Mouse (Mus musculus): ENCODE measurements around the gene Itfg1. TPM values are rescaled to one million over a fixed set of nuclear protein-coding genes. Genes with fewer than 3 reads are reported as not detected.

Gene Itfg1
- polyA plus RNA-seq, 1 experiment from 2014 or later = 105 TPM

- H3K27ac ChIP-seq (ENCODE audit: low read depth, low read length) = no peak overlapping the region
- no peak overlapping the region for H3K4me2 ChIP-seq
- H3K4me3 ChIP-seq (ENCODE audit: low read depth, low read length) = no peak overlapping the region
- no peaks in the 10 kb centered on the region for H3K4me1 ChIP-seq (ENCODE audit: control insufficient read depth, insufficient read depth, low read length)
- DNase-seq (ENCODE audit: low spot score, missing footprints) (no peak), ATAC-seq (ENCODE audit: low FRiP score) (no peak)
- H3K27me3 ChIP-seq (ENCODE audit: control insufficient read depth, insufficient read depth, low read length) = no peaks in the 10 kb centered on the region
- no peaks in the 10 kb centered on the region for H3K9me3 ChIP-seq (ENCODE audit: control insufficient read depth, low read length)
- H3K36me3 ChIP-seq (ENCODE audit: control insufficient read depth, insufficient read depth, low read length) = no peaks in the 10 kb centered on the region
- 99% methylated on average over 3 of the region's 4 CpGs for WGBS
- no peak overlapping the region for H3K9ac ChIP-seq (ENCODE audit: low read length)
Observed at GRCm38 (mm10) chr8:85787909-85788308, 52.8 kb downstream of the Itfg1 start.

- no peak overlapping the region for H3K27ac ChIP-seq (ENCODE audit: low read depth, low read length)
- no peaks in the 10 kb centered on the region for H3K4me1 ChIP-seq (ENCODE audit: control insufficient read depth, insufficient read depth, low read length)
- DNase-seq (ENCODE audit: low spot score, missing footprints) = no peak
- H3K36me3 ChIP-seq (ENCODE audit: control insufficient read depth, insufficient read depth, low read length) = no peaks in the 10 kb centered on the region
- no peak overlapping the region for H3K9ac ChIP-seq (ENCODE audit: low read length)
- H3K27me3 ChIP-seq (ENCODE audit: control insufficient read depth, insufficient read depth, low read length) = no peaks in the 10 kb centered on the region
- no peaks in the 10 kb centered on the region for H3K9me3 ChIP-seq (ENCODE audit: control insufficient read depth, low read length)
- H3K4me2 ChIP-seq = no peak overlapping the region
- H3K4me3 ChIP-seq (ENCODE audit: low read depth, low read length) = no peak overlapping the region
- no peak for ATAC-seq (ENCODE audit: low FRiP score)
- 92% methylated on average over 1 of the region's 1 CpGs for WGBS
Observed at GRCm38 (mm10) chr8:85785506-85785905, 55.2 kb downstream of the Itfg1 start.

- DNase-seq (ENCODE audit: low spot score, missing footprints) (no peak), ATAC-seq (ENCODE audit: low FRiP score) (no peak)
- H3K4me2 ChIP-seq = no peak overlapping the region
- no peaks in the 10 kb centered on the region for H3K4me1 ChIP-seq (ENCODE audit: control insufficient read depth, insufficient read depth, low read length)
- H3K9me3 ChIP-seq (ENCODE audit: control insufficient read depth, low read length) = no peaks in the 10 kb centered on the region
- H3K4me3 ChIP-seq (ENCODE audit: low read depth, low read length) = no peak overlapping the region
- no peaks in the 10 kb centered on the region for H3K27me3 ChIP-seq (ENCODE audit: control insufficient read depth, insufficient read depth, low read length)
- H3K36me3 ChIP-seq (ENCODE audit: control insufficient read depth, insufficient read depth, low read length) = no peaks in the 10 kb centered on the region
- WGBS = 86% methylated on average over 1 of the region's 1 CpGs
- no peak overlapping the region for H3K9ac ChIP-seq (ENCODE audit: low read length)
- H3K27ac ChIP-seq (ENCODE audit: low read depth, low read length) = no peak overlapping the region
Observed at GRCm38 (mm10) chr8:85783871-85784270, 56.9 kb downstream of the Itfg1 start.

- Histone ChIP-seq H3K27ac (ENCODE audit: low read depth, low read length) (no peak overlapping the region), H3K9me3 (ENCODE audit: control insufficient read depth, low read length) (no peaks in the 10 kb centered on the region), H3K27me3 (ENCODE audit: control insufficient read depth, insufficient read depth, low read length) (no peaks in the 10 kb centered on the region), H3K4me3 (ENCODE audit: low read depth, low read length) (no peak overlapping the region), H3K9ac (ENCODE audit: low read length) (no peak overlapping the region), H3K4me1 (ENCODE audit: control insufficient read depth, insufficient read depth, low read length) (no peaks in the 10 kb centered on the region), H3K36me3 (ENCODE audit: control insufficient read depth, insufficient read depth, low read length) (no peaks in the 10 kb centered on the region), H3K4me2 (no peak overlapping the region)
- DNase-seq (ENCODE audit: low spot score, missing footprints) (no peak), ATAC-seq (ENCODE audit: low FRiP score) (no peak)
- 78% methylated on average over 3 of the region's 3 CpGs for WGBS
Observed at GRCm38 (mm10) chr8:85780091-85780490, 60.6 kb downstream of the Itfg1 start.

GRCm38 (mm10) chr8:85745053-85745452 lies 95.7 kb downstream of the Itfg1 start:
- DNase-seq (ENCODE audit: low spot score, missing footprints) (no peak), ATAC-seq (ENCODE audit: low FRiP score) (no peak)
- no peak overlapping the region for H3K9ac ChIP-seq (ENCODE audit: low read length)
- H3K27ac ChIP-seq (ENCODE audit: low read depth, low read length) = no peak overlapping the region
- no peaks in the 10 kb centered on the region for H3K27me3 ChIP-seq (ENCODE audit: control insufficient read depth, insufficient read depth, low read length)
- H3K4me3 ChIP-seq (ENCODE audit: low read depth, low read length) = no peak overlapping the region
- no peaks in the 10 kb centered on the region for H3K4me1 ChIP-seq (ENCODE audit: control insufficient read depth, insufficient read depth, low read length)
- H3K9me3 ChIP-seq (ENCODE audit: control insufficient read depth, low read length) = no peaks in the 10 kb centered on the region
- no peaks in the 10 kb centered on the region for H3K36me3 ChIP-seq (ENCODE audit: control insufficient read depth, insufficient read depth, low read length)
- no peak overlapping the region for H3K4me2 ChIP-seq
- WGBS = 95% methylated on average over 2 of the region's 2 CpGs

- H3K9me3 ChIP-seq (ENCODE audit: control insufficient read depth, low read length) = no peaks in the 10 kb centered on the region
- no peaks in the 10 kb centered on the region for H3K4me1 ChIP-seq (ENCODE audit: control insufficient read depth, insufficient read depth, low read length)
- no peak overlapping the region for H3K4me2 ChIP-seq
- H3K4me3 ChIP-seq (ENCODE audit: low read depth, low read length) = no peak overlapping the region
- no peaks in the 10 kb centered on the region for H3K36me3 ChIP-seq (ENCODE audit: control insufficient read depth, insufficient read depth, low read length)
- ATAC-seq (ENCODE audit: low FRiP score) = no peak
- no peaks in the 10 kb centered on the region for H3K27me3 ChIP-seq (ENCODE audit: control insufficient read depth, insufficient read depth, low read length)
- no peak overlapping the region for H3K27ac ChIP-seq (ENCODE audit: low read depth, low read length)
- no peak overlapping the region for H3K9ac ChIP-seq (ENCODE audit: low read length)
- no peak for DNase-seq (ENCODE audit: low spot score, missing footprints)
- 91% methylated on average over 3 of the region's 3 CpGs for WGBS
Observed at GRCm38 (mm10) chr8:85730545-85730944, 110.2 kb downstream of the Itfg1 start.

- 86% methylated on average over 5 of the region's 5 CpGs for WGBS
- no peak for ATAC-seq (ENCODE audit: low FRiP score)
Observed at GRCm38 (mm10) chr8:85717271-85717670, 123.5 kb downstream of the Itfg1 start.

GRCm38 (mm10) chr8:85716696-85717095 lies 124.0 kb downstream of the Itfg1 start:
- Histone ChIP-seq H3K27ac (ENCODE audit: low read depth, low read length) (no peak overlapping the region), H3K4me1 (ENCODE audit: control insufficient read depth, insufficient read depth, low read length) (no peaks in the 10 kb centered on the region), H3K27me3 (ENCODE audit: control insufficient read depth, insufficient read depth, low read length) (no peaks in the 10 kb centered on the region), H3K9me3 (ENCODE audit: control insufficient read depth, low read length) (no peaks in the 10 kb centered on the region), H3K4me3 (ENCODE audit: low read depth, low read length) (no peak overlapping the region), H3K36me3 (ENCODE audit: control insufficient read depth, insufficient read depth, low read length) (no peaks in the 10 kb centered on the region), H3K9ac (ENCODE audit: low read length) (no peak overlapping the region), H3K4me2 (no peak overlapping the region)
- 97% methylated on average over 4 of the region's 4 CpGs for WGBS
- DNase-seq (ENCODE audit: low spot score, missing footprints) (no peak), ATAC-seq (ENCODE audit: low FRiP score) (no peak)

More at GRCm38 (mm10) chr8:85717271-85717670, 123.5 kb downstream of the Itfg1 start:
- H3K27ac ChIP-seq (ENCODE audit: low read depth, low read length) = no peak overlapping the region
- H3K9ac ChIP-seq (ENCODE audit: low read length) = no peak overlapping the region
- H3K9me3 ChIP-seq (ENCODE audit: control insufficient read depth, low read length) = no peaks in the 10 kb centered on the region
- no peak overlapping the region for H3K4me3 ChIP-seq (ENCODE audit: low read depth, low read length)
- DNase-seq (ENCODE audit: low spot score, missing footprints) = no peak
- no peaks in the 10 kb centered on the region for H3K36me3 ChIP-seq (ENCODE audit: control insufficient read depth, insufficient read depth, low read length)
- no peaks in the 10 kb centered on the region for H3K4me1 ChIP-seq (ENCODE audit: control insufficient read depth, insufficient read depth, low read length)
- no peak overlapping the region for H3K4me2 ChIP-seq
- H3K27me3 ChIP-seq (ENCODE audit: control insufficient read depth, insufficient read depth, low read length) = no peaks in the 10 kb centered on the region

GRCm38 (mm10) chr8:85706988-85707387 lies 133.7 kb downstream of the Itfg1 start:
- ATAC-seq (ENCODE audit: low FRiP score) (no peak), DNase-seq (ENCODE audit: low spot score, missing footprints) (no peak)
- Histone ChIP-seq H3K27ac (ENCODE audit: low read depth, low read length) (no peak overlapping the region), H3K9ac (ENCODE audit: low read length) (no peak overlapping the region), H3K4me2 (no peak overlapping the region), H3K36me3 (ENCODE audit: control insufficient read depth, insufficient read depth, low read length) (no peaks in the 10 kb centered on the region), H3K4me1 (ENCODE audit: control insufficient read depth, insufficient read depth, low read length) (no peaks in the 10 kb centered on the region), H3K27me3 (ENCODE audit: control insufficient read depth, insufficient read depth, low read length) (no peaks in the 10 kb centered on the region; the same call in 1 of the 2 replicates), H3K9me3 (ENCODE audit: control insufficient read depth, low read length) (no peaks in the 10 kb centered on the region), H3K4me3 (ENCODE audit: low read depth, low read length) (no peak overlapping the region)
- 70% methylated on average over 2 of the region's 2 CpGs for WGBS

Measured in midbrain, embryonic 11.5 days (tissue).